Mouse (Mus musculus) urinary bladder, postnatal 14 days (tissue): Measurements from ENCODE around the gene Prkag2.
"Not testable (repeated sequence)": the region's sequence is repeated elsewhere in the genome, so short reads cannot be mapped to it uniquely, and the experiment has no call there.

ENCODE experiments used
- DNase-seq: peaks from one replicate; pipeline ENCODE4 v3.0.0; 2021; ENCODE audit warnings: low spot score

Prkag2 gene

GRCm38 (mm10) chr5:25086234-25086633, 14.2 kb downstream of the Prkag2 start:
- peak; percentile 64 for DNase-seq

- no peak for DNase-seq
Measured at GRCm38 (mm10) chr5:25085170-25085569, 15.3 kb downstream of the Prkag2 start.

GRCm38 (mm10) chr5:25083816-25084215, 16.6 kb downstream of the Prkag2 start:
- no peak for DNase-seq

- DNase-seq = peak; percentile 44
Measured at GRCm38 (mm10) chr5:25082542-25082941, 17.9 kb downstream of the Prkag2 start.

- peak; percentile 53 for DNase-seq
Measured at GRCm38 (mm10) chr5:25081545-25081944, 18.9 kb downstream of the Prkag2 start.

- no peak for DNase-seq
Measured at GRCm38 (mm10) chr5:25080994-25081393, 19.4 kb downstream of the Prkag2 start.

GRCm38 (mm10) chr5:25080438-25080945, 19.9 kb downstream of the Prkag2 start:
- no peak for DNase-seq

GRCm38 (mm10) chr5:25079766-25080265, 20.6 kb downstream of the Prkag2 start:
- no peak for DNase-seq

GRCm38 (mm10) chr5:25077873-25078651, 22.4 kb downstream of the Prkag2 start:
- no peak for DNase-seq

GRCm38 (mm10) chr5:25077258-25077657, 23.2 kb downstream of the Prkag2 start:
- not testable (repeated sequence) for DNase-seq

- peak; percentile 33 for DNase-seq
Measured at GRCm38 (mm10) chr5:25075623-25076022, 24.8 kb downstream of the Prkag2 start.

GRCm38 (mm10) chr5:25069815-25070214, 30.6 kb downstream of the Prkag2 start:
- DNase-seq = no peak

GRCm38 (mm10) chr5:25067122-25067521, 33.3 kb downstream of the Prkag2 start:
- peak; percentile 54 for DNase-seq

- no peak for DNase-seq
Measured at GRCm38 (mm10) chr5:25064270-25065232, 35.9 kb downstream of the Prkag2 start.

- DNase-seq = peak; percentile 60
Measured at GRCm38 (mm10) chr5:25062506-25063132, 37.8 kb downstream of the Prkag2 start.

- no peak for DNase-seq
Measured at GRCm38 (mm10) chr5:25058853-25059741, 41.3 kb downstream of the Prkag2 start.

- DNase-seq = peak; percentile 47
Measured at GRCm38 (mm10) chr5:25058417-25058816, 42.0 kb downstream of the Prkag2 start.

GRCm38 (mm10) chr5:25055288-25055687, 45.2 kb downstream of the Prkag2 start:
- DNase-seq = no peak

GRCm38 (mm10) chr5:25053971-25054658, 46.3 kb downstream of the Prkag2 start:
- DNase-seq = no peak

GRCm38 (mm10) chr5:25050827-25051226, 49.6 kb downstream of the Prkag2 start:
- no peak for DNase-seq
